Mouse (Mus musculus): Measurements from ENCODE around the gene Atp2a3.

DNA sequence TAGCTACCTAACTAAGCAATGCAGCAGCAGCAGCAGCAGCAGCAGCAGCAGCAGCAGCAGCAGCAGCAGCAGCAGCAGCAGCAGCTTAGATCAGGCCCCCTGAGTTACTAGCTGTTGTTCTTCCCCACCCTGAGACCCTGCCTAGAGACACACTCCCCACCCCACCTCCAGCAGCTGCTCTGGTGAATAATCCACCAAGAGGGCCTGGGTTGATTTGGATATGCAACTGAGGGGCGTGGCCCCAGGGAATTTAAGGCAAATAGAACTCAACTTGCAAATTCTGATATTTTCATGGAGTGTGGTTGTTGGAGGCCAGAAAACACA is 7.9 kb upstream of the Atp2a3 start:
- TF ChIP-seq CTCF (IDR thresholded peaks at IDR 0.05; ENCODE audit: borderline replicate concordance, control insufficient read depth, extremely low read depth, insufficient read depth, low read length, poor library complexity) (no peak), POLR2A (IDR thresholded peaks at IDR 0.05; ENCODE audit: control insufficient read depth, extremely low read depth, insufficient read depth, low read length, poor library complexity) (no peak)
